Mouse (Mus musculus) cerebellum, adult 9-10 months (tissue): ENCODE measurements around the gene Nt5dc3.

Source experiments
- DNase-seq: peaks from one replicate; pipeline ENCODE4 v3.0.0; 2022

The Nt5dc3 gene

DNA sequence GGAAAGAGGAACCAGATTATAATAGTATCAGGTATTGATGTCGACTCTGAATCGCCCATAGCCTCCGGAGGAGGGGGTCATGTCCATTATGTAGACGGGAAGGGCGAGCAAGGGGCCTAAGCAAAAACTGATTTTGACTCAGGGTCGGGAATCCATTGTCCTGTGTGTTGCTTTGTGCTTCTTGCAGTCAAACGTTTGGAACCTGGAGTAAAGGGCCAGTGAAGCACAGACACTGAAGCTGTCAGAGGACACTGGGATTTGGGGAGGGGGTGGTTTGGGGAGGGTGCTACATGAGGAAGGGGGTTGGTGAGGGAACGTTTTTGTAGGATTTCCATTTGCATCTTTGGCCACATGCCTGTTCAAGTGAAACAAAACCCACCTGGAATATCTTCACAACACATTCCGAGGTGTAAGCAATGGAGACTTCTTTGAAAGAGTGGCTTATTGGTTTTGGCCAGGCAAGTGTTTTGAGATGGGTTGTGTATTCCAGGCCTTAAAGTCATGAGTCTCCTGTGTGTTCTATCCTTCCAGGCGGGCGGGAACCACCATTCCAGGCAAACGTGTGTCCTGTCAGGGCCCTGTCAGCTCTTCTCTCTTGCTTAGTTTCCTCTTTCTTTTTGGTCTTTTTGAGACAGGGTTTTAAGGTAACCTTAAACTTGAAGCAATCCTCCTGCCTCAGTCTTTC is 1.2 kb downstream of the Nt5dc3 start:
- peak; percentile 43 for DNase-seq

DNA sequence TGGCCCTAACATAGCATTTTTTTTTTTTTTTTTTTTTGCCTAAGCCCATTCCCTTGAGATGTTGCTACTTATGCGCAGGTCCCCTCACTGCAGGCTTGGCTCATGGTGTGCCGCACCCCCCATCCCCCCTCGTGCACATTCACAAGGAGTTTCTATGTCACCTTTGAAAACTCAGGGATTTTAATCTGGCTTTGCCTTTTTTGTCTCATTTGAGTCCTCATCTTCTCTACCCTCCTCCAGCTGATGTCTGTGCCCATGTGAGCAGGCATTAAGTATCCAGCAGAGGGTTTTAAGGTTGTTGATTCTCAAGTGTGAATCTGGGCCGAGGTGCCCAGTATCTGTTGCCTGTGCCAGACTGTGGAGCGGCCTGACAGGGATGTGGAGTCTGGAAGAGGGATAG is 2.8 kb downstream of the Nt5dc3 start:
- DNase-seq = no peak

DNA sequence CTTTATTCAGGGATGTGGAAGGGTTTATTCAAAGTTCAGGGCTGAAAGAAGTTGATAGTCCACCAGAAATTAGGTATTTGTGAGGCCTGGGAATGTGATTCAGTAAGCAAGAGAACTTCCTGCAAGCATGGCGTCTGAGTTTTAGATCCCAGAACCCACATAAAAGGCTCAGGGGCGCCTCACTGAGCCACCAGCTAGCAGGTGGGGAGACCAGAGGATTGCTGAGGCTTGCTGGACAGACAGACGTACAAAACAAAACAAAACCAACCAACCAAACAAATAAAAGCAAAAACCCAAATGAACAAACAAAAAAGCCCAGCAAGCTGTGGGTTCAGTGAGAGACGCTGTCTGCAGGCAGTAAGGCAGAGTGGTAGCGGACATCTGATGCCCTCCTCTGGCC is 3.9 kb downstream of the Nt5dc3 start:
- DNase-seq = no peak

DNA sequence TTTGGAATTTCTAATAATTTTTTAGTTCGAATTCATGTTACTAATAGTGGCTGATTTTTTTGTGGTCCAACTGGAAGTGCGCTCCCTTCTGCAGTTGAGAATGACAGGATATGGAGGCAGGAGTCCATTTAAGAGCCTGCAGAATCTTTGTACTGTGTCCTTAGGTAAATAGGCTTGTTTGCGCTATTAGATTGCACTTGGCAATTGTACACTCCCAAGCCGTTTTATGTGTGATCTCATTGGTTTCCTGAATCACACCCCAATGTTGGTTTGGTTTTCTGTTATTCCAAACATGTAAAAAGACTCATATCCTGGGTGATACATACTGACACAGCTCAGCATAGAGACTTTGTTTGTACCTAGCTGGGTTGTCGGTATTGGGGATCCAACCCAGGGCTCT is 4.8 kb downstream of the Nt5dc3 start:
- DNase-seq = no peak

DNA sequence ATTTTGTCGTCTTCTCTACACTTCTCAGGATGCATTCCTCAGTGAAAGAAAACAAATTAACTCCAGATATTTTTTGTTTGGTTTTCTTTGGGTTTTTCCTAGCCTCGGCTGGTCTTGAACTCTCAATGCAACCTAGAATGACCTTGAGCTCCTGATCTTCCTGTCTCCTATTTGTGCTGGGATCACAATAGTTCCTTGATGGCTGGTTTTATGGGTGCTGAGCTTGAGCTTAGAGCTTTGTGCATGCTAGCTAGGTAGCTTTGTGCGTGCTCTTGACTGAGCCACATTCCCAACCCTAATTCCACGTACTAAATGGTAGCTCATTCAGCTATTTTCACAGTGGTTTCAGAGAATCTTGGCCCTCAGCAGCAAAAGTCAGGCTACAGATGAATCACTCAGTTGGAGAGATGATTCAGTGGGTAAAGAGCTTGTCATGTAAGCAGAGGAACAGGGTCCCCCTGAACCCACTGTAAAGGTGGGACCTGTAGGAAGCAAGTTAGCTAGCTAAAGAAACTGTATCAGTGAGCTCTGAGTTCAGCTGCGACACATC is 5.4 kb downstream of the Nt5dc3 start:
- DNase-seq = no peak

DNA sequence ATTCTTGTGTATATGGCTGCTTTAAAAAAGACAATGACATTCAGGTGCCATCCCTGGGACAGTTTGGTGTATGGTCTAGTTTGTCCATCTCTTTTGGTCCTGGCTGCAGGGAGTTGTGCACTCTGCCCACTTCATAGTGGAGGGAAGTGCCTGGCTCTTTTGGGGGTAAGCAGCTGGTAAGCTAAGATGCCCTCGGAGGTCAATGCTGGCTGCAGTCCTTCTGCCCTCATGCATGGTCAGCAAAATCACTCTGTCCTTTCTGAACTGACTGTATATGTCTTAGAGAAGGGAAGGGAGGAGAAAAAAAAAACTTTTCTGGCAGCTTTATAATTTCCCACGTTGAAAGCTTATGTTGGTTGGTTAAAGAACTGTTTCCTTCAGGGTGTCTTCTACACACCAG is 6.6 kb downstream of the Nt5dc3 start:
- no peak for DNase-seq

DNA sequence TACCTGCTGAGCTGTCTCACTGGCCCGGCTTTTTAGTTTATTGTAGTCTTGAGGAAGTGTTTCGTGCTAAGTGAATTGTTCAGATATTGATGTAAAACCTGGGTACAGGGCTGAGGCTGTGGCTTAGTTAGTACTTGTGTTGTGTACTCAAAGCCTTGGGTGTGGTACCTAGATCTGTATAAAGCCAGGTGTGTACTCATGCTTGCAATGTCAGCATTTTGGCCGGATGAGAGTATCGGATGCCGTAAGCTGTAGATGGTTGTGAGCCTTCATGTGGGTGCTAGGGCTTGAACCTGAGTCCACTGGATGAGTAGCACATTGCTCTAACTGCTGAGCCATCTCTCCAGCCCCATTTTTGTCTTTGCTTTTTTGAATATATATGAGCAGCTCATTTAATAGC is 7.3 kb downstream of the Nt5dc3 start:
- DNase-seq = no peak

DNA sequence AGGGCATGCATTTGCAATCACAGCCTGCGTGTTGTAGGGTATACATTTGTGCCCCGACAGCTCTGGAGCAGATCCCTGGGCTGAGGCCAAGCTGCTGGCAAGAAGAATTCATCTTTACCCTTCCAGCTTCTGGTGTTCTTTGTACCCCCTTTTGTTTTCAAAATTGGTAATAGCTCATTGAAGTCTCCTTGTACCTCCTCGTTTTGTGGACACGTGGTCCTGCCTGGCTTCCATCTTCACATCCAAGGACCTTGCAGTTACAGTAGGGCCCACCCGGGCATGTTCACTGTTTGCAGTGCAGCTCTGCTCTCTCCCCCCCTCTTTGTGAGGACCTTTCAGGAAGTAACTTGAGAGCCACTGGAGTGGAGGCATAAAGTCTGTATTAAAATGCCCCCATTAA is 9.4 kb downstream of the Nt5dc3 start:
- DNase-seq = no peak

DNA sequence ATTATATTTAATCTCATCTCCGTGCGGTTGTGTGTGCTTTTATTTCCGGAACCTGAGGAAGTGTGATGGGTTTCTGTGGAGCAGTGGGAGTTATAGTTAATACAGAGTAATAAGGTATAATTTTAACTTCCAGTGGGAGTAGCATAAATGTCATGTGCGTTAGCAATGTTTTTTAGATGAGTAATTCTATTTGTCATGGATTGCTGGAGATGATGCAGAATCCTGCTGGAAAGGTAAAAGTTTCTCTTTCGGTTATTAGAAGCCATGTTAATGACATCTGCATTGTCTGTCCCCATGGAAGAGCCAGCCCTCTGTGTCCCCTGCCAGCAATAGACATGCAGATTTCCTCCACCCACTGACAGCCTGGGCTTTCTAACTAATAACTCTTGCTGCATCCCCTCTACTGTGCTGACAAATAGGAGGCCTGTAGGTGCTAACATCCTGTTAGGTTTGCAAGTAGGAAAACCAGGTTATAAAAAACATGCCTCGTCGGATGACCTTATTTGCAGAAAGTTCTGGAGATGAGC is 10.4 kb downstream of the Nt5dc3 start:
- DNase-seq = no peak

DNA sequence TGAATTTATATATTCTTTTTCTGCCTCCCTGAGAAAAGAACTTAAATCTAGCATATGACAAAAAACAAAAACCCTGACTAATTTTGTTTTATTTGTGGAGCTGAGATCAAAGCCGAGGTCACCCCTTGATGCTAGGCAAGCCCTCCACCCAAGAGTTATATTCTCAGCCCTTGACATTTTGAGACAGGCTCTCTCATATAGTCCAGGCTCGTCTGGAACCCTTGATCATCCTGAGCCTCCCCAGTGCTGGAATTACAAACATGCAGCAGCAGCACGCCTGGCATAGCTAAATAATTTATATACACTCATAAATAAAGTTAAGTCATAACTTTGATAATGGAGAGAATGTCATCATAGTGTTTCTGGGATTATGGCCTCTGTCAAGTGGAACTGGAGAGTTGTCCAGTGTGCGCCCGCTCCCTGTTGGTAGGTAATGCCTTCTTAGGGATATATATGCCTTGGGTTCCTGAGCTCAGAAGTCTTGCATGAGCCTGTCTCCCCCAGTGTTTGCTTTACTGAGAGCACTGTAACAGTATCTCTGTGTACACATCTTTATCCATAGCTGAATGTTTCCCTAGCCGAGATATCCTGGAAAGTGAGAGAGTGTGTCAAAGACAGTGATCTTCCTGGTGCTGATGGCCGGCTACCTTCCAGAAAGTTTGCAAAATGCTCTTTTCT is 12.8 kb downstream of the Nt5dc3 start:
- no peak for DNase-seq

DNA sequence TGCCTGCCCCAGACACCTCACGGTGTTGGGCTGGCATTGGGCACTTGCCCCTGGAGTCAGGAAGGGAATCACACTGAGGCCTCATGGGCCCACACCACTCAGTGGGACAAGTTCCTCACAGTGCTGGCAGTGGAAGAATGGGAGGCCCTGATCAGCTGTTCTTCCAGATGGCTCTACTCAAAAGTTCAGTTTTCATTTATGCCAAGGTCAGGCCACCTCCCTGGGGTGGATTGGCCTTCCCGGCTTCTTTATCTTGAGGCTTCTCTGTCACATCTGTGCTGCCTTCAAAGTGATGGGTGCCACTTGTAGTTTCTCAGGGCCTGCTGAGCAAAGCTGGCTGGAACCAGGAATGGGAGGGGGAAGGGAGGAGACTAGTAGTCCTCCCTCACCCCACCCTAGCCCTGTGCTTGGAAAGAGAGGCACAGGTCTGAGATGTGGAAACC is 14.7 kb downstream of the Nt5dc3 start:
- DNase-seq = no peak

DNA sequence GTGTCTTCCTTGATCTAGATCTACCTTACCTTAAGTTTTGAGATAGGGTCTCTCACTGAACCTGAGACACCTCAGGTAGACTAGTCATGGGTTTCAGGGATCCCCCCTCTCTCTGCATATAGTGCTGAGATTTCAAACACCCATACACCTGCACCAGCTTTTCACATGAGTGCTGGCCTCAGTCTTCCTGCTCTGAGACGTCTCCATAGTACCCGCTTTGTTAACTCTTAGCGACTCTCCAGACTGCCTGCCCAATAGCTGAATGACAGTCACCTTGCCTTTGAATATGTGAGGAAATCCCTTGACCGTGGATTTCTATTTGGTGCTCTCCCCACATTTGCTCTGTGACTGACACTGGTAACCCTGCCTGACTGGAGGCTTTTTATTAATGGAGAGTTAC is 15.4 kb downstream of the Nt5dc3 start:
- DNase-seq = no peak

DNA sequence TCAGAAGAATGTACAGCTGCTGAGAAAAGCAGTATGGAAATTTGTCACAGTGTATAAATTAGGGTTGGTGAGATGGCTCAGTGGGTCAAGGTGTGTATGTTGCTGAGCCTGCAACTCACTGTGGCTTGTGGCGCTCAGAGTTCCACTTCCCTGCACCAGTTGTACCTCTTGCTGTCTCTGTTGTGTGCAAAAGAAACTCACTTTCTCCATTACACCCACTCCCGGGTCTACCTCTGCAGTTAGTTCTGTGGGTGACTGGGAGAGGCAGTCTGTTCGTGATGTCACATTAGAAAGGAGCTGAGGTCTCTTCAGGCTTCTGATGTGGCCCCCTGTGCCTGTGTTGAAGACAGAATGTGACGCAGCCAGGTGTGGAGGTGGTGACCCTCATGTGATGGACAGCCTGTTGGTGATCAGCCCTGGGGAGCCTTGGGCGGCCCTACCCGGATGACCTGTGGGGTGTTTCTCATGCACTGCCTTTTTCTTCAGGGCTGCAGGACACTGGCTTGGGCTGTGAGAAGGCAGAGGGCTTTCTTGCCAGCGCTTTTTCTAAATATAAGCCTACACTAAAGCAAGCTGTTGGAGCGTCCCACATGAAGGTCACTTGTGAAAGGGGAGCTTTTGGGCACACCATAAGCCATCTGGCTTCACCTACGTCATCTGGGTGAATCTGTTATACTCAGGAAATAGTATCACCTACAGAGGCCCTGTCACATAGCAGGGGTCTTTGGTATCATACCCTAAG is 16.2 kb downstream of the Nt5dc3 start:
- DNase-seq = no peak

DNA sequence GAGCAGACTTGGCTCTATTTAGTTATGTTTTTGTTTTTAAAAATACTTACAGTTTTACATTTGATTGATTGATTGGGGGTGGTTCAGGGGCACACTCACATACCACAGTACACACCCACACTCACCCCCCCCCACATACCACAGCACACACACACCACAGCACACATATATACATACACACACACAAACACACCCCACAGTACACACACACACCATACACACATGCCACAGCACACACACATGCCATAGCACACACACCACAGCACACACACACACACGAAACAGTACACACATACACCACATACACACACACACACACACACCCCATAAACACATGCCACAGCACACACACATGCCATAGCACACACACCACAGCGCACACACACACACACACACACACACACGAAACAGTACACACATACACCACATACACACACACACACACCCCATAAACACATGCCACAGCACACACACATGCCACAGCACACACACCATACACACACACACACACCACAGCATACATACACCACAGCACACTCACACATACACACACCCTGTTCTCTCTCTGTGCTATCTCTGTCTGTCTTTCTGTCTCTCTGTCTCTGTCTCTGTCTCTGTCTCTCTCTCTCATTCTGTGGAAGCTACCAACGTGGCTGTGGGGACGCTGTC is 17.4 kb downstream of the Nt5dc3 start:
- DNase-seq = no peak

DNA sequence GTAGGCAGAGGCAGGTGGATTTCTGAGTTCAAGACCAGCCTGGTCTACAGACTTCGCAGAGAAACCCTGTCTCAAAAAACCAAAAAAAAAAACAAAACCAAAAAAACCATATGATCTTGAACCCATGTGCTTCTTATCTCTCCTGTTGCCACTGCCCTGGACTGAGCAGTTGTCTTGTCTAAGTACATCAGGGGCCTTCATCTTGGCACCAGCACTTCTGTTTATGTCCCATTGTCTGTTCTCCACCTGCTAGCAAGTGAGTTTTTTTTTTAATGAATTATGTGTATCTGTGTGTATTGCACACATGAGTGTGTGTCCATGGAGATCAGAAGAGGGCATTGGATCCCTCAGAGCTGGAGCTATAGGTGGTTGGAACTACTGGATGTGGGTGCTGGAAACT is 28.6 kb downstream of the Nt5dc3 start:
- DNase-seq = no peak

DNA sequence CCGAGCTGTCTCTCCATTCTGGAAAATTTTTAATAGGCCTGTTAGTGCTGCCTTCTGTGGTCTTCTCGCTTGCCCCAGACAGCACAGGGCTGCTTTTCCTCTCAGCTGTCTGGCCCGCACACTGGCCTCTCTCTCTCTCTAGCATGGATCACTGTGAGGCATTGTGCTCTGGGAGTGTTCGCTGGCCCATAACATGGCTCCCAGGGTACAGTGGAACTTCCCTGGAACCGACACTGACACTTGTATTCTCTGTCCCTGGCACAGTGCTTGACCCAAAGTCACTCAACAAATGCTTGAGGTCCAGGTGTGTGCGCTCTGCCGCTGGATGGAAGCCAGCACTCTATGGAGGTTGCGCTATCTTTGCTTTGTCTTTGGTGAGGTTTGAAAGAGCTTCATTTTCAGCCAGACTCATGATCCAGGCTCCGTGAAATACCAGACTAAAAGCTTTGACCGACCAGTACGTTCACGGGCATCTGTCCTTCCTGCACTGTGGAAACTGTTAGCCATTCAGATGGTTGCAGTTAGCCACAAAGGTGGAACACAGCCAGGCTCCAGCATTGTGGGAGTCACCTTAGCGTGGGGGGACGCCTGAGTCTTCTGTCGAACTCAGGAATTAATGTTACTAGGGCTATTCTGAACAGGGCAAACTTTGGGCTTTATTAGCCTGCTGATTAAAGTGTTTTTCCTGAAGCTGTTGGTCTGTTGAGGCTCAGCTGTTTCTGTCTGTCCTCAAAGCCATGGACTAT is 29.4 kb downstream of the Nt5dc3 start:
- no peak for DNase-seq

DNA sequence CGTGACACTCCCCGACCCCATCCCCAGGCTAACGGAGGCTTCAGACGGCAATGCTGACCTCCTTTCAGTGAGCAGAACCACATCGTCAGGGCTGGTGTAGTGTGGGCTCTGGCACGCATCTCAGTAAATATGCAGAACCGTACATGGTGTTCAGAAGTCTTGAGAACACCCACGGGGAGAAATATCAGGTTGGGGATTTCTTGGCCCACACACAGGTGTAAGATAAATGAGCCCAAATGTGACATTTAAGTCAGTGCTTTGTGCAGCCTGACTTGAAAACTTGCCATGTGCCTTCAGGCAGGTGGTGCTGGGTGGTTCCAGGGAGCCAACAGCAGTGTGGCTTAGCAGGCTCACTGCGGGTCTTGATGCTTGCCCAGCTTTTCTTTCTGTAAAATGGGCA is 31.2 kb downstream of the Nt5dc3 start:
- DNase-seq = peak; percentile 32

DNA sequence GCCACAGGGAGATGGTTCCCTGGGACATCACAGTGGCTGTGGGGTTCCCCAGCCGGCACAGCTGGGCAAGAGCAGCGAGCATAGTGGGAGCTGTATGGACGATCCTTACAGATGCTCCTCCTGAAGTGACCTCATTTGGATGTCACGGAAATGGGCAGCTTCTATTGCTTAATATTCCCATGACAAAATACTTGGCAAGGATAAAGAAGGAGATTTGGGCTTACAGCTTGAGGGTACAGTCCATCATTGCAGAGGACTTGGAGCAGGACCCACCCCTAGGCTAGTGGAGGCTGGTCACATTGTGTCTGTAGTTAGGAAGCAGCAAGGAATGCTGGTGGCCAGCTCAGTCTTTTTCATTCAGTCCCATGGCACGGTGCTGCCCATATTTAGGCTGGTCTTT is 31.8 kb downstream of the Nt5dc3 start:
- no peak for DNase-seq

DNA sequence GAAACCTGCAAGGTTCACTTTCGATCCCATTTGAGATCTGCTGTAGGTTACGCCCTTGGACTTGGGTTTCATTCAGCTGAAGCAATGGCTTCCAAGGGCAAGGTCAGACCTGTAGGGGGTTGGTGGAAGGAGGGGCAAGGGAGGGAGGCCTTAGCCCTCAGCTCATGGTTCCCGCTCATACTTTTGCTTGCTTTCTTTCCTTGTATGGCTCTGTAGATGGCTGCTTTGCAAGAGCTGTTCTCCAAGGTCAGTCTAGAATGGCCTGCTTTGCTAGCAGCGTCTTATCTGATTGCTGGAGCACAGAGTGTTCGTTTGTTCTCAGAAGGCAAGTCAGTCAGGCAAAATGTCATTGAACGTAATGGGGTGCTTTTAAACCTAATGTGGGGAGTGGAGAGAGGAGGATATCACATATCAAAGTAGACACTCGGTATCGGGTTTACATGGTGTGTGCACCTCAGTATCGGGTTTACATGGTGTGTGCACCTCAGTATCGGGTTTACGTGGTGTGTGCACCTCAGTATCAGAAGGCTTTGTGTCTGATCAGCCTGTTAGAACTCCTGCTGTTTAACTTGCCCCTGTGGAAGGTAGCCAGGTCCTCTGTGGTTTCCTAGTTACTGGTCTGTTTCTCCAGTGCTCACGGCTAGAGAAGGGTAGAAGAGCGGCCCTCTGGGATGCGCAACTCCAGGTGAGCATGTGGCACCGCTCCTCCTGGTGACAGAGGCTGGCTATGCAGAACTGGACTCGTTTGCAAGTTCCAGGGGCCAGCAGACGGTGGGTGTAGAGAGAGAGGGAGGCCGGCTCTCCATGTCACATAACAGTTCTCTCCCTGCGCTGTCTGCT is 35.7 kb downstream of the Nt5dc3 start:
- DNase-seq = no peak

DNA sequence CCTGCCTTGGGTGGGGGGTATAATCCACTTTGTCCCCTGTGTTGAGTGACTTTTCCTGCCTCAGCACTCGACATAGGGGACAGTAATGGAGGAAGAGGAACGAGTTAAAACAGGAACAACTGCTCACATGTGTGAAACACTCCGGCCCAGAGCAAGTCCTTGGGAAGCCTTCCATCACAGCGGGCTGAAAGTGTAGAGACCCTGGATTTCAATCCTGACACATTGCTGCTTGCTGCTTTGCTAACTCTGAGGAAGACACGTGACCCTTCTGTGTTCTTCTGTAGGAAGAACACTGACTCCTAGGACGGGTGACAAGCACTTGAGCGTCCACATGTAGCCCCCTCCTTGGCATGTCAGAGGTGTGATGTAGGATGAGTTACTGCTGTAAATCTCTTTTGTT is 36.3 kb downstream of the Nt5dc3 start:
- DNase-seq = no peak

DNA sequence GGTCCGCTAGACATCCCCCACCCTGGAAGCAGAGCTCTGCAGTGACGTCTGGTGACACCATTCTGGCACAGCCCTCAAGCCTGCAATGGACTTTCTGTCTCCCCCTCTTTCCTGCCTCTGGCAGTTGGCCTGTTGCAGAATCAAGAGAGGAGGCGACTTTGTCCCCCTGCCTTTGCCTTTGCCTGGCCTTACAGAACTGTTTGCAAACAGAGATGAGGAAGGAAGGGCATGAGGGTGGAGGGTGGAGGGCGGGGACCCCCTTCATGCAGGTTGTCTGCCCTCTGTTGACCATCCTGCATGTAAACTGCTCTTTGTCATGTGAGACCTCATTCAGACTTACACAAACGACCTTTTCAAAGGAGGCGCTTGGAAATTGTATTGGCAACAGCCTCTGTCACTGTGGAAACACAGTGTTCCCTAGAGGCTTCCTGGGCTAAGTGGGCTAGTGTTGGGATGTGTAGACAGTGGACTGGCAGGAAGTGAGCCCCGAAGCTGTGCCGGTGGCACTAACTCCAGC is 40.9 kb downstream of the Nt5dc3 start:
- no peak for DNase-seq
